Mouse (Mus musculus): ENCODE results near the gene Slc17a7.

GRCm38 (mm10) chr7:45168656-45169055 is 4.9 kb downstream of the Slc17a7 start:
- no peak for TF ChIP-seq POLR2A (IDR thresholded peaks at IDR 0.05; ENCODE audit: borderline replicate concordance, low read depth, low read length)
- TF ChIP-seq CTCF (IDR thresholded peaks at IDR 0.05; ENCODE audit: low read depth, low read length), result no peak

Data from bone marrow macrophage, adult 2 months (primary cell).